Mouse (Mus musculus): Measurements from ENCODE around the gene Meiob.

DNA sequence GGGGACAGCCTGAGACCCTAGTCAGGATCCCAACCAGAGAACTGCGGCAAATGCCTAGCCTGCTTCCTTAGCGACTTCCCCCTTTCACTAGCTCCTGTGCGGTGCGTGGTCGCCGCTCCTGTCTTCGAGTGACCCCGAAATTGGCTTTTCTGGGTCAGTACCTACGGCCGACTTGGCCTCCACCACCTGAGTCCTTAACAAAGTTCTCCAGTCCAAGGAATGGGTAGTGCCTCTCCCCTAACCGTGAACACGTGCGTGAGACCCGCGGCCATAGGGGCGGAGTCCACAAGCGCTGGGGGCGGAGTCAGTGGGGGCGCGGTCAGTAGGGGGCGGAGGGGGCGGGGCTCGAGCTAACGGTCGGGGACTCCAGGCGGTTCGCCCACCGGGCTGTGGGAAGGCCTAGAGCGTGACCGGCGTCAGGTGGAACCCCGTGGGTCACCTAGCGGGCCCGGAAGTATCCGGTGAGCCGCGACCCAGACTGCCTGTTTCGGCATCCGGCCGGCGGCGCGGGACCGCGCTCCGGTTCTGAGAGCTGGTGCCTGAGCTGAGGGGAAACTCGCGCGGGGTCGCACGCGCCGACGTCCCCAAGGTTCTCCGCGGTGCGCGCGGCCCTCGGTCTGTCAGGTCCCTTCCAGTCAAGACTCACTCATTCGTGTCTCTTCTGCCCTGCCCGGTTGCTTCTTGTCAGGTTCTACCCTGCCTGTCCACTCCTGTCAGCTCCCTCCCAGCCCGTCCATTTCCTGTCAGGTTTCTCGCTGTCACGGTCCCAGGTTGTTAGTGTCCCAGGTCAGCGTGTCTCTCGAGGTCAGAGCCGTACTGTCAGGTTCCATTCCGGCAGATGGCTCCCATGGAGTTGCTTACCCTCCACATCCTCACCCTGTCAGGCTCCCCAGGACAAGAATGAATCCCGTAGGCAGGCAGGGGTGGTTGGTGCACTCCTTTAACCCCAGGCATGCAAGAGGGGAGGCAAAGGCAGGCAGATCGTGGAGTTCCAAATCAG lies at the start of gene Meiob:
- TF ChIP-seq CTCF (IDR thresholded peaks at IDR 0.05; ENCODE audit: borderline replicate concordance, insufficient read depth, low read depth, low read length) (no peak), POLR2A (IDR thresholded peaks at IDR 0.05; ENCODE audit: borderline replicate concordance, insufficient read depth, low read length) (no peak)
